Mouse (Mus musculus): ENCODE results near the gene Gm11096.

Gm11096 gene

DNA sequence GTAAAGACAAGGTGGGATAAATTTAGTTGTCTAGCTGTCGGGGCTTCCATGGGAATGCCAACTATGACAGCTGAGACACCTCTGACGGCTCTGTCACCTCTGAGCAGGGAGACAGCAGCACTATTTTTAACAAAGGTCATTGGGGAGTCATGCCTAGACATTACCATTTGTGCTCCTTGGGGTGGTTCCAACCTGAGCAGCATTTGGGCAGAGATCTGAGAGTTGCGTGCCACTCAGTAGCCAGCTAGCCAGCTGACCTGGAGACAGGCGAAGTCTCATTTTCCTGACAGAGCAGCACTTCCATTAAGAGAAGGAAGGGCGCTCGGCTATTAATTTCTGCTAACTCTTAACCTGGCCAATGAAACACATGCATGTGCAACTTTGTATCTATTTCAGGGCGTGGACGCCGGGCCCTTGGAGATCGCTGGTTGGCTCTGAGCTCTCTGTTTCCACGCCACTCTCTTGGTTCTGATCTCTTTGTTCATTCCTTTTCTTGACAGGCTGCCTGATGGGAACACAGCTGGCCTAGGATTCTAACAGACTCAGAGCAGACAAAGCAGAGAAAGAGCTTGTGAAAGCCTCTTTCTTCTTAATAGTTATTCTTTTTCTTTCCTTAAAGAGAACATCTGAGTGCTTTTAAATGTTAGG lies 40.4 kb downstream of the Gm11096 start:
- DNase-seq = peak; percentile 64 to 78

DNA sequence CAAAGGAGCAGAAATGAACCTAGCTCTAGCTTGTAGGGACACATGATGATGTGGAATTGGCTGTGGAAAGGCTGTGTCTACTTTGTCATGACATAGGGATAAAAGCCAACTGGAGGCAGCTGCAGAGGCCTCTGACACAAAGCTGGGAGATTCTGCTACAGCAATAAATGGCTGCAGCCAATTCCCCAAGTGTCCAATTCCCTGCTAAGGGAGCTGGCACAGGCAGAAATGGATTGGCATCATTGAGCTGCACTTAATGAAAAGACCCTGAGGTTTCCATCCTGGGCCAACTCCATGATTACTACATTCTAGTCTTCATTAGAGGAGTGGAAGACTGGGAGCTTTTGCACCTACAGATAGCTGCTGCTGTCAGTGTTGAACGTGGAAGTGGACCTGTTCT lies 44.8 kb downstream of the Gm11096 start:
- no peak for DNase-seq
